Mouse (Mus musculus) embryonic facial prominence, embryonic 14.5 days (tissue): ENCODE measurements around the gene Slc35e3. TPM values are rescaled to one million over a fixed set of nuclear protein-coding genes. Genes with fewer than 3 reads are reported as not detected.
"Not testable (repeated sequence)": the region's sequence is repeated elsewhere in the genome, so short reads cannot be mapped to it uniquely, and the experiment has no call there.

Experiments
- ATAC-seq: fragments of 200-750 bp; cut with Nextera tagmentation; 2 replicates; pipeline ENCODE4 v1.8.0; 2017; ENCODE audit warnings: low read depth, moderate number of reproducible peaks, moderate TSS enrichment
- DNase-seq: peaks from one replicate; pipeline ENCODE4 v3.0.0-alpha.2; 2015; ENCODE audit warnings: low spot score
- H3K27ac ChIP-seq: fragments of 300-500 bp; sonication (generic); replicated peaks from 2 replicates; pipeline ENCODE4 v1.5.1; 2014; ENCODE audit warnings: low read depth, mild to moderate bottlenecking, low read length, moderate library complexity
- H3K27me3 ChIP-seq: fragments of 300-500 bp; sonication (generic); replicated peaks from 2 replicates; pipeline ENCODE4 v1.6.1; 2014; ENCODE audit warnings: low read length; ENCODE audit not compliant: control insufficient read depth, insufficient read depth
- H3K36me3 ChIP-seq: fragments of 300-500 bp; sonication (generic); 2 replicates; pipeline ENCODE4 v1.6.1; 2014; ENCODE audit warnings: low read length, mixed read lengths; ENCODE audit not compliant: control insufficient read depth, insufficient read depth
- H3K4me1 ChIP-seq: fragments of 300-500 bp; sonication (generic); 2 replicates; pipeline ENCODE4 v1.6.1; 2014; ENCODE audit warnings: antibody characterized with exemption, low read length; ENCODE audit not compliant: control insufficient read depth, insufficient read depth
- H3K4me2 ChIP-seq: fragments of 300-500 bp; sonication (generic); 2 replicates; pipeline ENCODE4 v1.6.1; 2014; ENCODE audit warnings: low read depth, mild to moderate bottlenecking, low read length, moderate library complexity, mixed read lengths
- H3K4me3 ChIP-seq: fragments of 300-500 bp; sonication (generic); 2 replicates; pipeline ENCODE4 v1.5.1; 2014; ENCODE audit warnings: low read depth, mild to moderate bottlenecking, low read length
- H3K9ac ChIP-seq: fragments of 300-500 bp; sonication (generic); 2 replicates; pipeline ENCODE4 v1.6.1; 2014; ENCODE audit warnings: low read depth, mild to moderate bottlenecking, low read length, moderate library complexity, mixed read lengths
- H3K9me3 ChIP-seq: fragments of 300-500 bp; sonication (generic); 2 replicates; pipeline ENCODE4 v1.6.1; 2016; ENCODE audit warnings: low read length; ENCODE audit not compliant: control insufficient read depth
- WGBS: fragments of 180-500 bp; shearing (Covaris S2); extraction: QIAGEN DNeasy Blood & Tissue Kit; methylation state at CpG from one replicate; pipeline ENCODE4 v1.1.7; 2014; 5-methylcytosine and 5-hydroxymethylcytosine counted together
- polyA plus RNA-seq: library from polyadenylated mRNA; unstranded; fragments of >200 nt; fragmentation: Nextera tagmentation; extraction: Ambion mirVana; gene quantifications from 2 replicates; pipeline ENCODE4 v1.2.1, GENCODE M21; 2014

Slc35e3 gene
- polyA plus RNA-seq, 1 experiment from 2014 or later: 15.5 TPM

GRCm38 (mm10) chr10:117759844-117760630 is 13.9 kb upstream of the Slc35e3 start:
- H3K4me2 ChIP-seq: no peak overlapping the region
- 94% methylated on average over 10 of the region's 10 CpGs for WGBS
- H3K4me1 ChIP-seq: no peaks in the 10 kb centered on the region
- ATAC-seq: no peak
- no peaks in the 10 kb centered on the region for H3K27me3 ChIP-seq
- H3K9ac ChIP-seq: no peak overlapping the region
- peaks cover 95% of the 10 kb centered on the region for H3K36me3 ChIP-seq
- DNase-seq: no peak
- no peak overlapping the region for H3K4me3 ChIP-seq
- H3K9me3 ChIP-seq: no peaks in the 10 kb centered on the region
- no peak overlapping the region for H3K27ac ChIP-seq

GRCm38 (mm10) chr10:117758749-117759727 is 12.9 kb upstream of the Slc35e3 start:
- 88% methylated on average over 18 of the region's 18 CpGs for WGBS
- Histone ChIP-seq H3K9me3 (no peaks in the 10 kb centered on the region), H3K27me3 (no peaks in the 10 kb centered on the region), H3K4me1 (no peaks in the 10 kb centered on the region), H3K36me3 (peaks cover 98% of the 10 kb centered on the region), H3K4me3 (no peak overlapping the region), H3K4me2 (no peak overlapping the region), H3K27ac (no peak overlapping the region), H3K9ac (no peak overlapping the region)
- ATAC-seq (no peak), DNase-seq (no peak)

- not testable (repeated sequence) for H3K9ac ChIP-seq, ATAC-seq, DNase-seq, H3K9me3 ChIP-seq, H3K4me1 ChIP-seq, H3K4me3 ChIP-seq, H3K27ac ChIP-seq, H3K27me3 ChIP-seq, H3K4me2 ChIP-seq
- 98% methylated on average over 3 of the region's 3 CpGs for whole genome bisulfite sequencing
- H3K36me3 ChIP-seq: peaks cover 95% of the 10 kb centered on the region
Observed at GRCm38 (mm10) chr10:117758344-117758743, 12.2 kb upstream of the Slc35e3 start.

- H3K27me3 ChIP-seq: no peaks in the 10 kb centered on the region
- 94% methylated on average over 7 of the region's 7 CpGs for WGBS
- DNase-seq (no peak), ATAC-seq (no peak)
- H3K9me3 ChIP-seq: no peaks in the 10 kb centered on the region
- H3K27ac ChIP-seq: no peak overlapping the region
- no peaks in the 10 kb centered on the region for H3K4me1 ChIP-seq
- H3K9ac ChIP-seq: no peak overlapping the region
- no peak overlapping the region for H3K4me2 ChIP-seq
- H3K36me3 ChIP-seq: peaks cover 96% of the 10 kb centered on the region
- H3K4me3 ChIP-seq: no peak overlapping the region
Observed at GRCm38 (mm10) chr10:117757796-117758342, 11.7 kb upstream of the Slc35e3 start.

- Histone ChIP-seq H3K36me3 (peaks cover 96% of the 10 kb centered on the region), H3K4me2 (no peak overlapping the region), H3K27ac (no peak overlapping the region), H3K9ac (no peak overlapping the region), H3K4me1 (no peaks in the 10 kb centered on the region), H3K9me3 (no peaks in the 10 kb centered on the region), H3K27me3 (no peaks in the 10 kb centered on the region), H3K4me3 (no peak overlapping the region)
- DNase-seq (no peak), ATAC-seq (no peak)
- WGBS: 92% methylated on average over 1 of the region's 1 CpGs
Observed at GRCm38 (mm10) chr10:117757259-117757658, 11.1 kb upstream of the Slc35e3 start.

GRCm38 (mm10) chr10:117756784-117757183 is 10.6 kb upstream of the Slc35e3 start:
- Histone ChIP-seq H3K4me3 (no peak overlapping the region), H3K4me1 (no peaks in the 10 kb centered on the region), H3K9ac (no peak overlapping the region), H3K27ac (no peak overlapping the region), H3K27me3 (no peaks in the 10 kb centered on the region), H3K4me2 (no peak overlapping the region), H3K36me3 (peaks cover 96% of the 10 kb centered on the region), H3K9me3 (no peaks in the 10 kb centered on the region)
- 93% methylated on average over 5 of the region's 5 CpGs for WGBS
- DNase-seq (no peak), ATAC-seq (no peak)

GRCm38 (mm10) chr10:117755799-117756467 is 9.8 kb upstream of the Slc35e3 start:
- Histone ChIP-seq H3K27ac (no peak overlapping the region), H3K4me1 (no peaks in the 10 kb centered on the region), H3K36me3 (peaks cover 96% of the 10 kb centered on the region), H3K4me3 (no peak overlapping the region), H3K4me2 (no peak overlapping the region), H3K9ac (no peak overlapping the region), H3K9me3 (no peaks in the 10 kb centered on the region), H3K27me3 (no peaks in the 10 kb centered on the region)
- no peak for DNase-seq
- no peak for ATAC-seq
- 92% methylated on average over 11 of the region's 11 CpGs for WGBS

- ATAC-seq: no peak
Observed at GRCm38 (mm10) chr10:117755086-117755798, 9.1 kb upstream of the Slc35e3 start.

More at GRCm38 (mm10) chr10:117755086-117755798, 9.1 kb upstream of the Slc35e3 start:
- H3K27ac ChIP-seq: no peak overlapping the region
- H3K27me3 ChIP-seq: no peaks in the 10 kb centered on the region
- H3K4me3 ChIP-seq: no peak overlapping the region
- no peak overlapping the region for H3K9ac ChIP-seq
- H3K9me3 ChIP-seq: no peaks in the 10 kb centered on the region
- WGBS: 90% methylated on average over 13 of the region's 13 CpGs
- H3K4me1 ChIP-seq: no peaks in the 10 kb centered on the region
- no peak for DNase-seq
- H3K4me2 ChIP-seq: no peak overlapping the region
- H3K36me3 ChIP-seq: peaks cover 94% of the 10 kb centered on the region
